Mouse (Mus musculus): ENCODE results near the gene Txnrd2.

DNA sequence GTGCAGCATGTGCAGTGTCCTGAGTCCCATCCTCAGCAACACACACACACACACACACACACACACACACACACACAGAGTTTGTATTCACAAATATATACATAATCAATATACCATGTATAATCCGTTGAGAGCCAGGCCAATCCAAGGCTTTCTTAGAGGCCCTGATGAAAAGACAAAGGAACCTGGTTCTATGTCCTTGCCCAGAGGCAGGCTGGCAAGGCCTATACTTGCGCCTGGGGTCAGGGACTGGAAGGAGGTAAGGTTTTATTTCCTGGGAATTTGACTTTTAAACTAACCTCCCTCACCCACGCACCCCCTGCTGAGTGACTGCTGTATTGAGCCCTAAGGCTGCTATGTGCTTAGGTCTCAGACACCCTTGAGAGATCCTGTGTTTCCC lies 5.6 kb upstream of the Txnrd2 start:
- TF ChIP-seq POLR2A (IDR thresholded peaks at IDR 0.05; ENCODE audit: insufficient read length, low read depth): no peak
- TF ChIP-seq MAX (IDR thresholded peaks at IDR 0.05; ENCODE audit: low read depth): no peak
- TF ChIP-seq E2F4 (IDR thresholded peaks at IDR 0.05; ENCODE audit: insufficient read depth): no peak
- TF ChIP-seq TCF12 (IDR thresholded peaks at IDR 0.05; ENCODE audit: insufficient read depth, poor library complexity, severe bottlenecking): no peak
- TF ChIP-seq USF1 (IDR thresholded peaks at IDR 0.05; ENCODE audit: low read depth): no peak
- no peak for TF ChIP-seq REST (IDR thresholded peaks at IDR 0.05; ENCODE audit: insufficient read depth, insufficient read length)
- no peak for TF ChIP-seq POLR2AphosphoS2 (IDR thresholded peaks at IDR 0.05; ENCODE audit: insufficient read length, low read depth)

Measured in myocyte (in vitro differentiated cells).